Mouse (Mus musculus) heart, adult 2 months (tissue): ENCODE results near the gene Efcab6. TPM values are rescaled to one million over a fixed set of nuclear protein-coding genes. Genes with fewer than 3 reads are reported as not detected.
"Not testable (repeated sequence)": the region's sequence is repeated elsewhere in the genome, so short reads cannot be mapped to it uniquely, and the experiment has no call there.

ENCODE experiments used
- DNase-seq, 2 experiments: peaks; one replicate each; pipeline ENCODE4 v3.0.0; 2021
- H3K27ac ChIP-seq: fragments of 200-600 bp; 2 replicates; pipeline ENCODE4 v1.8.1; 2022
- H3K27me3 ChIP-seq: fragments of 200-500 bp; 2 replicates; pipeline ENCODE4 v1.6.1; 2012; ENCODE audit warnings: mild to moderate bottlenecking, low read length, inconsistent platforms, mixed read lengths; ENCODE audit not compliant: control insufficient read depth, insufficient read depth
- H3K36me3 ChIP-seq: fragments of 200-500 bp; 2 replicates; pipeline ENCODE4 v1.6.1; 2012; ENCODE audit warnings: low read length, inconsistent platforms; ENCODE audit not compliant: control insufficient read depth, insufficient read depth
- H3K4me1 ChIP-seq: fragments of 200-500 bp; 2 replicates; pipeline ENCODE4 v1.6.1; 2011; ENCODE audit warnings: low read length; ENCODE audit not compliant: control insufficient read depth, insufficient read depth
- H3K4me3 ChIP-seq: fragments of 200-600 bp; 2 replicates; pipeline ENCODE4 v1.8.1; 2022
- H3K79me2 ChIP-seq: fragments of 200-500 bp; replicated peaks from 2 replicates; pipeline ENCODE4 v1.6.1; 2012; ENCODE audit warnings: mild to moderate bottlenecking, inconsistent platforms, low read length, moderate library complexity, mixed read lengths; ENCODE audit not compliant: control insufficient read depth, insufficient read depth
- H3K9ac ChIP-seq: fragments of 200-500 bp; 2 replicates; pipeline ENCODE4 v1.6.1; 2012; ENCODE audit warnings: low read depth, mild to moderate bottlenecking, control low read depth, inconsistent platforms, low read length, mixed read lengths
- CTCF ChIP-seq: fragments of 200-600 bp; IDR thresholded peaks from 2 replicates; pipeline ENCODE4 v1.8.1; 2022; ENCODE audit warnings: antibody characterized with exemption, mild to moderate bottlenecking, moderate library complexity
- EP300 ChIP-seq: fragments of 200-500 bp; IDR thresholded peaks from 2 replicates; pipeline ENCODE4 v1.6.1; 2011; ENCODE audit warnings: low read depth, low read length, control low read depth; ENCODE audit not compliant: insufficient read depth
- POLR2A ChIP-seq: fragments of 200-500 bp; IDR thresholded peaks from 2 replicates; pipeline ENCODE4 v1.6.1; 2011; ENCODE audit warnings: mild to moderate bottlenecking, low read depth, low read length, control low read depth; ENCODE audit not compliant: insufficient read depth
- WGBS: fragments of 180-500 bp; shearing (Covaris S2); methylation state at CpG from one replicate; pipeline ENCODE4 v1.1.7; 2018; 5-methylcytosine and 5-hydroxymethylcytosine counted together
- intact Hi-C: fragments of 180-260 bp; cut with DNase I; formaldehyde crosslinking; loops from one replicate; pipeline ENCODE4 v1.15.1; 2025
- long read RNA-seq: library from polyadenylated mRNA; stranded (forward); transcript quantifications from one replicate; pipeline ENCODE4 v2.0.0, GENCODE M21; 2021
- polyA plus RNA-seq: library from polyadenylated mRNA; depleted of rRNA; stranded (reverse); fragments of >200 nt; gene quantifications from 2 replicates; pipeline ENCODE4 v1.2.3, GENCODE M21; 2012; rRNA removed
- total RNA-seq, 2 experiments: library from RNA; stranded (reverse); gene quantifications; 2 replicates each; pipeline ENCODE4 v1.2.3; 2021

The Efcab6 gene
- not detected for total RNA-seq
- polyA plus RNA-seq = 0.06 and 0.18 TPM in 2 replicates
- long read RNA-seq = 0 reads

DNA sequence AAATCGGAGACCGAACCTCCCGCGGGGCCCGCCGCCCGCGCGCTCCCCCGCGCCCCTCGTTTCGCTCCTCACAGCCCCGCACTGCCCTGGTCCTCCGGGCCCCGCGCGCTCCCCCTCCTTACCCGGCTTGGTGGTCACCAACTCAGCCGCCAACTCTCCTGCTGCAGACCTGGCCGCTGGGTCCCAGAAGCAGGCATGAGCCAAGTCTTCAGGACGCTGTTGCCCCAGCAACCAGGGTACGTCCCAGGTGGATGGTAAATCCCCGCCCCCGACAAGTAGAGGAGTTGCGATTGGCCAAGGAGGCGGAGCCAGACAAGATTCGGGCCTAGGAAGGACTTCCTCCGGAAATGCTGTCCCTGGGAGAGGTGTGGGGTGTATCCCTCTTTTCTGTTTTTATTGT is at the start of gene Efcab6:
Gene Efcab6, minus strand, starts transcription at position 240 of the 400 bp plus-strand sequence.
- Histone ChIP-seq H3K36me3 (no peaks in the 10 kb centered on the region), H3K27ac (no peak within 1 kb of the TSS), H3K4me3 (no peak within 1 kb of the TSS), H3K4me1 (no peaks in the 10 kb centered on the region), H3K27me3 (peaks cover 10% of the 10 kb centered on the region; the same call in 1 of the 2 replicates), H3K9ac (no peak within 1 kb of the TSS), H3K79me2 (no peaks in the 10 kb centered on the region)
- TF ChIP-seq CTCF = no peak
- TF ChIP-seq EP300 = no peak
- no peak for TF ChIP-seq POLR2A
- DNase-seq = no peak
- intact Hi-C loops = no loop called here
- WGBS = 5% methylated on average over 29 of the region's 29 CpGs

DNA sequence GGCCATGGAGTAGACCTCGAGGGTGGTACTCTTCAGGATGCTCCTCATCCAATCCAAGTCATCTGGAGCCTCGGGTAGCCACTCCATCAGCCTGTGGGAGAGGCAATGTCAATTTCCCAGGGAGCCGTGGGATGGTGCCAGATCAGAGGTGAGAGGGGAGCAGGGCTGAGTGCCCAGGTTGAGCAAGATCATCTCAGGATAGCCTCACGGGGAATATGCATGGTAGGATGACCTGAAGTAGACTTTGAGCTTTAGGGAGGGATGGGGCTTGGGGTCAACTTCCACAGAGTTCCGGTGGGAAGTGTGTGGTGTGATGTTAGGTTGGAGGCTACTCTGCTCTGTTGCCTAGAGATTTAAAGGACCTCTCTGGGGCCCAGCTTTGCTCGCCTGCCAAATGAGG is 48.7 kb upstream of the Efcab6 start:
- intact Hi-C loops = no loop called here
- H3K36me3 ChIP-seq = no peaks in the 10 kb centered on the region
- no peaks in the 10 kb centered on the region for H3K79me2 ChIP-seq
- H3K9ac ChIP-seq = no peak overlapping the region
- TF ChIP-seq EP300 (no peak), CTCF (no peak), POLR2A (no peak)
- no peak overlapping the region for H3K4me3 ChIP-seq
- no peak overlapping the region for H3K27ac ChIP-seq
- H3K27me3 ChIP-seq = no peaks in the 10 kb centered on the region; the same call in 1 of the 2 replicates
- WGBS = 57% methylated on average over 6 of the region's 6 CpGs
- DNase-seq = no peak
- H3K4me1 ChIP-seq = no peaks in the 10 kb centered on the region

GRCm38 (mm10) chr15:84108899-84109298 is 43.7 kb upstream of the Efcab6 start:
- Histone ChIP-seq H3K27ac (no peak overlapping the region), H3K4me3 (no peak overlapping the region), H3K9ac (no peak overlapping the region), H3K36me3 (no peaks in the 10 kb centered on the region), H3K79me2 (no peaks in the 10 kb centered on the region), H3K4me1 (no peaks in the 10 kb centered on the region), H3K27me3 (peaks cover 8% of the 10 kb centered on the region)
- DNase-seq = no peak
- 9% methylated on average over 13 of the region's 13 CpGs for WGBS
- TF ChIP-seq POLR2A (no peak), EP300 (no peak), CTCF (no peak)
- intact Hi-C loops = no loop called here

GRCm38 (mm10) chr15:84105924-84106500 is 40.8 kb upstream of the Efcab6 start:
- no peaks in the 10 kb centered on the region for H3K36me3 ChIP-seq
- H3K27me3 ChIP-seq = peaks cover 8% of the 10 kb centered on the region
- no peak overlapping the region for H3K4me3 ChIP-seq
- intact Hi-C loops = no loop called here
- TF ChIP-seq POLR2A (no peak), EP300 (no peak), CTCF (no peak)
- H3K9ac ChIP-seq = no peak overlapping the region
- no peak for DNase-seq
- H3K4me1 ChIP-seq = no peaks in the 10 kb centered on the region
- no peaks in the 10 kb centered on the region for H3K79me2 ChIP-seq
- H3K27ac ChIP-seq = no peak overlapping the region
- WGBS = 12% methylated on average over 12 of the region's 12 CpGs

DNA sequence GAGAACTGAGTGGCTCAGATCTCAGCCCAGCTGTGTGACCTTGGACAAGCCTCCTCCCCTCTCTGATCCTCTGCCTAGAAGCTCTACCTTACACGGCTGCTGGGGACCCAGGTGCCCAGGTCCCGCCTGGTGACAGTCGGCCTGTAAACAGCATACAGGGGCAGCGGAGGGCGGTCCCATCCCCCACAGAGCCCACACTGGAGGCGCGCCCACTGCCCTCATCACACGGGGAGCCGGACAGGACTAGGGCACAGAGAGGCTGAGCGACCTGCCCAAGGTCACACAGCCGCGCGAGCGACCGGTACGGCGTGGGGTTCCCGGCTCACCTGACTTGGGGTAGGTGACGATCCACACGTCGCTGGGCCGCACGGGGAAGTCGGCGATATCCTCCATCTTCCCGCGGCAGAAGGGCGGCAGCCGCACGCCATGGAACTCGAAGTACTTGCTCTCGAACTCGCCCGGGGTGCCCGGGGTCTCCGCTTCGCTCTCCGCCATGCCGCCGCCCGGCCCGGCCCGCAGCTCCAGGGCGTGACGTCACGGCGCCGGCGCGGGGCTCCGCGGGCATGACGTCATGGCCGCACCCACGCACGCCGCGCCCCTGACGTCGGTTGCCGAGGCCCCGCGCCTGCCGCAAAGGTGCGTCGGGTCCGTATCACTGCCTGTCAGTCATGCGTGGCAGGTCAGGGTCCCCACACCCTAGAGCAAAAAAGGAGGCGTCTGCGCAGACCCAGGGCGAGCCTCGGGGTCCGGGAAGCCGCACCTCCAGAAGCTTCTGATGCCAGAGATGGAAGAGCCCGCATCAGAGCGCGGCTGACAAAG is 40.1 kb upstream of the Efcab6 start, which contains the start of gene Sult4a1:
Gene Sult4a1, minus strand, starts transcription at position 650 of the 819 bp plus-strand sequence.
- no peak within 1 kb of the TSS for H3K27ac ChIP-seq
- DNase-seq = no peak
- WGBS = 2% methylated on average over 77 of the region's 77 CpGs
- H3K36me3 ChIP-seq = no peaks in the 10 kb centered on the region
- H3K4me1 ChIP-seq = no peaks in the 10 kb centered on the region
- intact Hi-C loops = no loop called here
- no peaks in the 10 kb centered on the region for H3K79me2 ChIP-seq
- TF ChIP-seq CTCF = no peak
- H3K9ac ChIP-seq = no peak within 1 kb of the TSS
- peak within 1 kb of the TSS; percentile 28 for H3K4me3 ChIP-seq
- H3K27me3 ChIP-seq = peaks cover 8% of the 10 kb centered on the region

DNA sequence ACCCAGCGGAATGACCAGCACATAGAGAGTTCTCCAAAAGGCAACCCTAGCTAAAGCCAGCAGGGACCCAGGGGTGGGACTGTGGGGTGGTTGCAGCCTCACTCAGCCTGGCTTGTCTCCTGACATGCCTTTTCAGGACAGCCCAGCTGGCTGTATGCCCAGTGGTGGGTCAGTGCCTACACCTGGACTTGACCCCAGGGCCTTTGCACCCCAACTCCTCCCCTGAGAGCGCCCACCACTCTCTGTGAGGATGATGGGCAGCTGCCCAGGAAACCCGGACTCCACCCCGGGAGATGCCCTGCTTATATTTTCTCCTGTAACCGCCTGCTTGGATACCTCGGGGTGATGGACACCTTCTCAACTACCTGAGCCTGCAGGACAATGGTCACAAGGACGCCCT is 39.4 kb upstream of the Efcab6 start:
- no peak overlapping the region for H3K4me3 ChIP-seq
- no peak overlapping the region for H3K9ac ChIP-seq
- DNase-seq = no peak
- H3K36me3 ChIP-seq = no peaks in the 10 kb centered on the region
- no peaks in the 10 kb centered on the region for H3K79me2 ChIP-seq
- H3K27me3 ChIP-seq = peaks cover 8% of the 10 kb centered on the region
- no peak overlapping the region for H3K27ac ChIP-seq
- H3K4me1 ChIP-seq = no peaks in the 10 kb centered on the region
- WGBS = 81% methylated on average over 7 of the region's 7 CpGs
- intact Hi-C loops = no loop called here
- TF ChIP-seq CTCF (no peak), POLR2A (no peak), EP300 (no peak)

- WGBS = 74% methylated on average over 15 of the region's 15 CpGs
- intact Hi-C loops, H3K79me2 ChIP-seq, DNase-seq, H3K36me3 ChIP-seq, H3K4me3 ChIP-seq, H3K9ac ChIP-seq, H3K4me1 ChIP-seq, H3K27me3 ChIP-seq, H3K27ac ChIP-seq: not testable (repeated sequence)
Observed at GRCm38 (mm10) chr15:84097536-84097935, 32.4 kb upstream of the Efcab6 start.
